Mouse (Mus musculus) spleen, adult 2 months (tissue): Measurements from ENCODE around the gene Slc6a11. TPM values are rescaled to one million over a fixed set of nuclear protein-coding genes. Genes with fewer than 3 reads are reported as not detected.

Experiments used
- DNase-seq, 2 experiments: peaks; one replicate each; pipeline versions ENCODE4 v3.0.0 to v3.0.0-alpha.2; 2012 to 2021; ENCODE audit warnings: low spot score in 2 of 2, low read depth in 1 of 2
- H3K27ac ChIP-seq: fragments of 200-500 bp; 2 replicates; pipeline ENCODE4 v1.5.1; 2012; ENCODE audit warnings: low read length, inconsistent platforms; ENCODE audit not compliant: insufficient read depth
- H3K27me3 ChIP-seq: fragments of 200-500 bp; 2 replicates; pipeline ENCODE4 v1.6.1; 2012; ENCODE audit warnings: mild to moderate bottlenecking, moderate library complexity, low read length, inconsistent platforms; ENCODE audit not compliant: control insufficient read depth, insufficient read depth
- H3K36me3 ChIP-seq: fragments of 200-500 bp; 2 replicates; pipeline ENCODE4 v1.6.1; 2012; ENCODE audit warnings: mild to moderate bottlenecking, low read length, inconsistent platforms; ENCODE audit not compliant: control insufficient read depth, insufficient read depth
- H3K4me1 ChIP-seq: fragments of 200-500 bp; 2 replicates; pipeline ENCODE4 v1.6.1; 2011; ENCODE audit warnings: inconsistent platforms; ENCODE audit not compliant: control insufficient read depth, insufficient read depth, insufficient read length
- H3K4me3 ChIP-seq: fragments of 200-500 bp; 2 replicates; pipeline ENCODE4 v1.5.1; 2011; ENCODE audit warnings: mild to moderate bottlenecking, inconsistent platforms; ENCODE audit not compliant: insufficient read depth, insufficient read length; ENCODE audit errors: extremely low read depth
- CTCF ChIP-seq: fragments of 200-500 bp; IDR thresholded peaks from 2 replicates; pipeline ENCODE4 v1.5.1; 2011; ENCODE audit warnings: mild to moderate bottlenecking, inconsistent platforms; ENCODE audit not compliant: insufficient read depth, insufficient read length, insufficient replicate concordance; ENCODE audit errors: extremely low read depth
- POLR2A ChIP-seq: fragments of 200-500 bp; IDR thresholded peaks from 2 replicates; pipeline ENCODE4 v1.6.1; 2011; ENCODE audit warnings: low read depth, low read length, inconsistent platforms
- WGBS: fragments of 180-500 bp; shearing (Covaris S2); methylation state at CpG from one replicate; pipeline ENCODE4 v1.1.7; 2018; 5-methylcytosine and 5-hydroxymethylcytosine counted together
- polyA plus RNA-seq: library from polyadenylated mRNA; depleted of rRNA; stranded (reverse); fragments of >200 nt; gene quantifications from 2 replicates; pipeline ENCODE4 v1.2.3, GENCODE M21; 2012

Gene Slc6a11
- polyA plus RNA-seq, 1 experiment, result not detected

- Histone ChIP-seq H3K4me3 (no peak overlapping the region), H3K36me3 (no peaks in the 10 kb centered on the region), H3K27ac (no peak overlapping the region), H3K27me3 (peaks cover 5% of the 10 kb centered on the region; the same call in 1 of the 2 replicates), H3K4me1 (no peaks in the 10 kb centered on the region; the same call in 1 of the 2 replicates)
- WGBS, result 64% methylated on average over 10 of the region's 10 CpGs
- DNase-seq, result no peak
- TF ChIP-seq POLR2A (no peak), CTCF (no peak)
Observed at GRCm38 (mm10) chr6:114283927-114284703, 153.1 kb downstream of the Slc6a11 start.

- 36% methylated on average over 4 of the region's 4 CpGs for WGBS
- H3K4me3 ChIP-seq, result no peak overlapping the region
- H3K27ac ChIP-seq, result no peak overlapping the region
- H3K36me3 ChIP-seq, result no peaks in the 10 kb centered on the region
- H3K4me1 ChIP-seq, result no peaks in the 10 kb centered on the region; the same call in 1 of the 2 replicates
- TF ChIP-seq POLR2A, result no peak
- H3K27me3 ChIP-seq, result peaks cover 5% of the 10 kb centered on the region; the same call in 1 of the 2 replicates
- DNase-seq, result no peak
Observed at GRCm38 (mm10) chr6:114285424-114285823, 154.4 kb downstream of the Slc6a11 start.

GRCm38 (mm10) chr6:114289106-114289505 is 158.1 kb downstream of the Slc6a11 start:
- Histone ChIP-seq H3K4me1 (no peaks in the 10 kb centered on the region), H3K27ac (no peak overlapping the region), H3K36me3 (no peaks in the 10 kb centered on the region), H3K4me3 (no peak overlapping the region), H3K27me3 (no peaks in the 10 kb centered on the region)
- no peak for DNase-seq
- 24% methylated on average over 7 of the region's 7 CpGs for WGBS
- TF ChIP-seq POLR2A (no peak), CTCF (no peak)

GRCm38 (mm10) chr6:114290184-114290583 is 159.1 kb downstream of the Slc6a11 start:
- Histone ChIP-seq H3K27ac (no peak overlapping the region), H3K27me3 (no peaks in the 10 kb centered on the region), H3K4me1 (no peaks in the 10 kb centered on the region), H3K36me3 (no peaks in the 10 kb centered on the region), H3K4me3 (no peak overlapping the region)
- WGBS, result 70% methylated on average over 8 of the region's 8 CpGs
- no peak for TF ChIP-seq POLR2A
- no peak for TF ChIP-seq CTCF
- no peak for DNase-seq

- Histone ChIP-seq H3K27me3 (no peaks in the 10 kb centered on the region), H3K36me3 (no peaks in the 10 kb centered on the region), H3K27ac (no peak overlapping the region), H3K4me3 (no peak overlapping the region), H3K4me1 (no peaks in the 10 kb centered on the region)
- DNase-seq, result no peak
- TF ChIP-seq POLR2A, result no peak
- no peak for TF ChIP-seq CTCF
- WGBS, result 64% methylated on average over 4 of the region's 4 CpGs
Observed at GRCm38 (mm10) chr6:114290929-114291328, 159.9 kb downstream of the Slc6a11 start.

GRCm38 (mm10) chr6:114291396-114291795 is 160.4 kb downstream of the Slc6a11 start:
- TF ChIP-seq POLR2A, result no peak
- no peak for TF ChIP-seq CTCF
- H3K36me3 ChIP-seq, result no peaks in the 10 kb centered on the region
- 48% methylated on average over 5 of the region's 5 CpGs for WGBS
- H3K4me1 ChIP-seq, result no peaks in the 10 kb centered on the region
- H3K27ac ChIP-seq, result no peak overlapping the region
- DNase-seq, result no peak
- H3K4me3 ChIP-seq, result no peak overlapping the region
- H3K27me3 ChIP-seq, result no peaks in the 10 kb centered on the region

GRCm38 (mm10) chr6:114293511-114293910 is 162.5 kb downstream of the Slc6a11 start:
- no peak overlapping the region for H3K27ac ChIP-seq
- no peaks in the 10 kb centered on the region for H3K27me3 ChIP-seq
- H3K4me1 ChIP-seq, result no peaks in the 10 kb centered on the region
- no peak overlapping the region for H3K4me3 ChIP-seq
- WGBS, result 19% methylated on average over 8 of the region's 8 CpGs
- no peak for TF ChIP-seq CTCF
- DNase-seq, result no peak
- H3K36me3 ChIP-seq, result no peaks in the 10 kb centered on the region
